Mouse (Mus musculus): ENCODE measurements around the gene Pard3.

- TF ChIP-seq NANOG (IDR thresholded peaks at IDR 0.05; ENCODE audit: borderline replicate concordance, low read length) (no peak), CTCF (conservative IDR thresholded peaks at IDR 0.05; ENCODE audit: low read length) (no peak)
Measured at GRCm38 (mm10) chr8:127300493-127300892, 236.8 kb downstream of the Pard3 start.

Data from E14TG2a.4 (cell line).